Mouse (Mus musculus): ENCODE data around the gene Fgl2. TPM values are rescaled to one million over a fixed set of nuclear protein-coding genes. Genes with fewer than 3 reads are reported as not detected.

Gene Fgl2
- total and polyA plus RNA-seq, 3 experiments: 0.41 to 10.4 (median 0.59) TPM

DNA sequence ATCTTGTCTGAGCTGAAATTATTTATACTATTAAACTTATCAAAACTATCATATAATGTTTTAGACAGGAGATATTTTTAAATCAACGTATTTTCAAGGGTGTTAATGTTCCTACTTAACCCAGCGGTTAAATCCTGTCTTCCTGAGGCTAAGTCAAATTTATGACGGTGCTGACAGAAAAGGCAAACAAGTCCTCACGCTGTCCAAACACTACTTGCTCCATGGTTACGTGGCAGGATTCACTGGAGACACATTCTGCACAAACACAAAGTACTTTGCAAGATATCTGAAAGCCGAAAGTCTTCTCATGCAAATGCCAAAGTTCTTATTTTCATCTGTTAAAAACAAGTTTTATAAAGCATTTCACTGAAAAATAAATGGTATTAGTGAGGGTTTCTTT lies 9.5 kb downstream of the Fgl2 start:
- H3K27ac ChIP-seq (ENCODE audit: insufficient read depth, low read depth): no peak overlapping the region
- no peaks in the 10 kb centered on the region for H3K36me3 ChIP-seq (replicated peaks in 1 of 2; ENCODE audit: control insufficient read depth in 1 of 2, insufficient read depth in 1 of 2, low read length in 1 of 2)
- no peak overlapping the region for H3K4me3 ChIP-seq (replicated peaks in 1 of 3; ENCODE audit: low read depth in 2 of 3, low read length in 2 of 3, poor library complexity in 1 of 3)
- peaks cover 17 to 40% of the 10 kb centered on the region in 2 experiments for H3K4me1 ChIP-seq (ENCODE audit: control insufficient read depth in 1 of 2, insufficient read depth in 2 of 2)
- H3K4me2 ChIP-seq (ENCODE audit: insufficient read depth, low read depth, poor library complexity, severe bottlenecking): no peak overlapping the region
- no peak overlapping the region for H3K9ac ChIP-seq (ENCODE audit: insufficient read depth, low read depth)
- in situ Hi-C loops (cut with MboI; ENCODE audit: low pct_ligation_motif_present, low pct_unique_long_range_greater_than_20kb, low sequenced_read_pairs) (no loop called here), dilution Hi-C loops (cut with MboI; ENCODE audit: extremely low pct_ligation_motif_present, extremely low pct_unique_long_range_greater_than_20kb, low sequenced_read_pairs) (no loop called here)
- TF ChIP-seq USF2 (conservative IDR thresholded peaks at IDR 0.05; ENCODE audit: low read depth, low read length) (no peak), USF1 (IDR thresholded peaks at IDR 0.05; ENCODE audit: low read depth, low read length) (no peak), KAT2A (IDR thresholded peaks at IDR 0.05; ENCODE audit: insufficient replicate concordance, low read length) (no peak), MAZ (IDR thresholded peaks at IDR 0.05; ENCODE audit: low read depth, low read length) (no peak), EP300 (IDR thresholded peaks at IDR 0.05; ENCODE audit: low read length) (no peak), CHD1 (IDR thresholded peaks at IDR 0.05; ENCODE audit: low read depth, low read length) (no peak), GABPA (IDR thresholded peaks at IDR 0.05; ENCODE audit: insufficient replicate concordance, low read depth, low read length) (no peak), ELF1 (IDR thresholded peaks at IDR 0.05; ENCODE audit: low read depth, low read length) (no peak), HCFC1 (IDR thresholded peaks at IDR 0.05; ENCODE audit: low read depth, low read length) (no peak), SMC3 (IDR thresholded peaks at IDR 0.05; ENCODE audit: low read depth, low read length) (no peak), ZC3H11A (IDR thresholded peaks at IDR 0.05; ENCODE audit: low read depth, low read length) (no peak)
- no peaks in the 10 kb centered on the region for H3K27me3 ChIP-seq (replicated peaks)
- no peaks in the 10 kb centered on the region for H3K9me3 ChIP-seq (replicated peaks; ENCODE audit: low read length)
- DNase-seq (ENCODE audit: extremely low read depth): no peak
- H3K79me2 ChIP-seq (replicated peaks; ENCODE audit: control insufficient read depth, extremely low read depth, insufficient read depth, poor library complexity, severe bottlenecking): no peaks in the 10 kb centered on the region

DNA sequence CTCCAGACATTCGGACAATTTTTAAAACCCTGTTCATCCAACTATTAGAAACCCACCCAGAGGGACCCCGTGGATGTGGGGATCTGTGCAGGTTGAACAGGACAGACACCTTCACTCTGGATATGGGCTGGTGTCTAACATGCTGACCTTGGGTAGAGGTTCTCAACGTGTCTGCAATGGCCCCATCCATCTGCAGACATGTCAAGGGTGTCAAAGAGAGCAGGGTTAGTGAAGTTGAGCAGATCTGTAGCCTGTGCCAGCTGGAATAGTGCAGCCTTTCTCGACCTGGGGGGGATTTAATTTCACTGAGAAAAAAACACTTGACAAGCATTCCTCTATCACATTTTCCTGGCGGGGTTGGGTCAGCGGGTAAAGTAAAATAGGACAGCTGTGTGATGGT lies 10.2 kb downstream of the Fgl2 start:
- Histone ChIP-seq H3K4me2 (ENCODE audit: insufficient read depth, low read depth, poor library complexity, severe bottlenecking) (no peak overlapping the region), H3K9ac (ENCODE audit: insufficient read depth, low read depth) (no peak overlapping the region), H3K27ac (ENCODE audit: insufficient read depth, low read depth) (no peak overlapping the region), H3K9me3 (replicated peaks; ENCODE audit: low read length) (no peaks in the 10 kb centered on the region), H3K79me2 (replicated peaks; ENCODE audit: control insufficient read depth, extremely low read depth, insufficient read depth, poor library complexity, severe bottlenecking) (no peaks in the 10 kb centered on the region), H3K4me3 (replicated peaks in 1 of 3; ENCODE audit: low read depth in 2 of 3, low read length in 2 of 3, poor library complexity in 1 of 3) (no peak overlapping the region), H3K36me3 (replicated peaks in 1 of 2; ENCODE audit: control insufficient read depth in 1 of 2, insufficient read depth in 1 of 2, low read length in 1 of 2) (no peaks in the 10 kb centered on the region), H3K4me1 (ENCODE audit: control insufficient read depth in 1 of 2, insufficient read depth in 2 of 2) (peaks cover 19 to 44% of the 10 kb centered on the region in 2 experiments), H3K27me3 (replicated peaks) (no peaks in the 10 kb centered on the region)
- TF ChIP-seq HCFC1 (IDR thresholded peaks at IDR 0.05; ENCODE audit: low read depth, low read length) (no peak), MYC (IDR thresholded peaks at IDR 0.05; ENCODE audit: low read depth, low read length) (no peak), MAX (IDR thresholded peaks at IDR 0.05; ENCODE audit: low read length) (no peak), PAX5 (IDR thresholded peaks at IDR 0.05; ENCODE audit: low read length) (no peak), CHD2 (IDR thresholded peaks at IDR 0.05; ENCODE audit: low read length) (no peak), BHLHE40 (IDR thresholded peaks at IDR 0.05; ENCODE audit: low read depth, low read length) (no peak), MXI1 (IDR thresholded peaks at IDR 0.05; ENCODE audit: low read depth, low read length) (no peak), USF1 (IDR thresholded peaks at IDR 0.05; ENCODE audit: low read depth, low read length) (no peak), GABPA (IDR thresholded peaks at IDR 0.05; ENCODE audit: insufficient replicate concordance, low read depth, low read length) (no peak), TCF12 (IDR thresholded peaks at IDR 0.05; ENCODE audit: low read depth, low read length) (no peak), POLR2A (IDR thresholded peaks at IDR 0.05; ENCODE audit: low read depth, low read length) (no peak), RAD21 (IDR thresholded peaks at IDR 0.05; ENCODE audit: low read depth, low read length) (no peak), CTCF (conservative IDR thresholded peaks at IDR 0.05 in 1 of 2, IDR thresholded peaks at IDR 0.05 in 1 of 2; ENCODE audit: low read depth in 2 of 2, low read length in 2 of 2) (no peak)
- dilution Hi-C loops (cut with MboI; ENCODE audit: extremely low pct_ligation_motif_present, extremely low pct_unique_long_range_greater_than_20kb, low sequenced_read_pairs) (no loop called here), in situ Hi-C loops (cut with MboI; ENCODE audit: low pct_ligation_motif_present, low pct_unique_long_range_greater_than_20kb, low sequenced_read_pairs) (no loop called here)
- DNase-seq (ENCODE audit: extremely low read depth): no peak

Data from CH12.LX (cell line).